Mouse (Mus musculus) C2C12 (cell line): ENCODE results near the gene Tmem115. TPM values are rescaled to one million over a fixed set of nuclear protein-coding genes. Genes with fewer than 3 reads are reported as not detected.

Experiments
- H3K27me3 ChIP-seq: one replicate; pipeline ENCODE4 v1.6.1; 2011; ENCODE audit not compliant: control insufficient read depth, insufficient read depth, insufficient read length
- H3K36me3 ChIP-seq: one replicate; pipeline ENCODE4 v1.6.1; 2011; ENCODE audit not compliant: control insufficient read depth, insufficient read depth
- H3K4me3 ChIP-seq: one replicate; pipeline ENCODE4 v1.5.1; 2011; ENCODE audit warnings: mild to moderate bottlenecking, control low read depth; ENCODE audit not compliant: poor library complexity, insufficient read depth, severe bottlenecking
- H3K79me2 ChIP-seq: one replicate; pipeline ENCODE4 v1.6.1; 2011; ENCODE audit not compliant: control insufficient read depth, insufficient read depth
- H3K79me3 ChIP-seq: one replicate; pipeline ENCODE4 v1.6.1; 2011; ENCODE audit warnings: low read depth, control low read depth
- H3ac ChIP-seq: one replicate; pipeline ENCODE3; 2011; ENCODE audit warnings: low read depth; ENCODE audit not compliant: control insufficient read depth, insufficient read length
- CEBPB ChIP-seq: IDR thresholded peaks from one replicate; pipeline ENCODE4 v1.6.1; 2011; ENCODE audit warnings: low read depth, mild to moderate bottlenecking, control low read depth, moderate library complexity
- CTCF ChIP-seq: IDR thresholded peaks from one replicate; pipeline ENCODE4 v1.5.1; 2011; ENCODE audit not compliant: control insufficient read depth, insufficient read depth, insufficient read length
- FOSL1 ChIP-seq: IDR thresholded peaks from one replicate; pipeline ENCODE4 v1.8.0; 2011; ENCODE audit warnings: mild to moderate bottlenecking, low read length; ENCODE audit not compliant: poor library complexity, insufficient read depth, severe bottlenecking
- MAX ChIP-seq: IDR thresholded peaks from one replicate; pipeline ENCODE4 v1.6.1; 2011; ENCODE audit warnings: mild to moderate bottlenecking, control low read depth
- MYOD1 ChIP-seq: IDR thresholded peaks from one replicate; pipeline ENCODE4 v1.6.1; 2011; ENCODE audit warnings: low read depth; ENCODE audit not compliant: control insufficient read depth, insufficient read length
- MYOG ChIP-seq: IDR thresholded peaks from one replicate; pipeline ENCODE4 v1.6.1; 2011; ENCODE audit not compliant: control insufficient read depth, insufficient read length; ENCODE audit errors: extremely low read depth
- USF1 ChIP-seq: IDR thresholded peaks from one replicate; pipeline ENCODE4 v1.6.1; 2011; ENCODE audit warnings: low read depth, mild to moderate bottlenecking, control low read depth, moderate library complexity
- polyA plus RNA-seq: library from polyadenylated mRNA; unstranded; fragments of >200 nt; fragmentation: generic; extraction: Trizol; gene quantifications from one replicate; pipeline ENCODE4 v1.2.1, GENCODE M21; 2012; ENCODE audit warnings: missing spikeins

Tmem115 gene
- polyA plus RNA-seq, 1 experiment = 33.4 TPM

DNA sequence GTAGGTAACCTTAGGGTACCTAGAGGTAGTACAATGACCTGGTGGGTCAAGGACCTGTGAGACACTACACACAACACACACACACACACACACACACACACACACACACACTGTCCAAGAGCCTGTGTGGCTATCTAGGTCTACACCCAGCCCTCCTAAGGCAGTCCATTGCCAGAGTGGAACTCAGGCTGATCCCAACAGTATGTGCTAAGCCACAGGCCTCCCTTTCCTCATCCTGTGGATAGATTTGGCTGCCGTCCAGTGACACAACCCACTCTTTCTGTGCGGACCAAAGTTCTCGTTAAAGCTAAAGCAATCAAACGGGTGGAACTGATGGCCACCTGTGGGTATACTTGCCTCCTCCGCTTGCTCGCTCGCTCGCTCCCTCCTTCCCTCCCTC, 43.6 kb upstream of the Tmem115 start:
- Histone ChIP-seq H3K4me3 (no peak overlapping the region), H3K79me2 (no peaks in the 10 kb centered on the region), H3K27me3 (peaks cover 24% of the 10 kb centered on the region), H3K36me3 (no peaks in the 10 kb centered on the region), H3K79me3 (no peaks in the 10 kb centered on the region), H3ac (no peak overlapping the region)
- no peak for TF ChIP-seq MAX
- TF ChIP-seq FOSL1 = no peak
- TF ChIP-seq CEBPB = no peak
- TF ChIP-seq MYOD1 = no peak
- no peak for TF ChIP-seq MYOG
- no peak for TF ChIP-seq CTCF
- TF ChIP-seq USF1 = no peak

DNA sequence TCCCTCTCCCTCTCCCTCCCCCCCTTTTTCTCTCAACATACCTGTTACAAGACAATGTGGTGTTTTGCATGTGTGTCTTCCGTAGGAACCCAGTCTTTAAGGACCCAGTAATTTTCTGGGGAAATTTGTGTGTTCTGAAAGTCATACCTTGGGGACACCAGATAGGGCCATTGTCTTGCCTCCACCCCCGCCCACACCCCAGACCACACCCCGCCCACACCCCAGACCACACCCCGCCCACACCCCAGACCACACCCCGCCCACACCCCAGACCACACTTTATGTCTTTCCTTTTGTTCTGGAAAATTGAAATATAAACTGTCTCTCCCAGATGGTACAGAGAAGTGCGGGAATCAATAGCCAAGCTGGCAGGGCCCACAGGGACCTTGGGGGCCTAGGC, 43.1 kb upstream of the Tmem115 start:
- H3K36me3 ChIP-seq = no peaks in the 10 kb centered on the region
- no peaks in the 10 kb centered on the region for H3K79me2 ChIP-seq
- H3ac ChIP-seq = no peak overlapping the region
- H3K4me3 ChIP-seq = no peak overlapping the region
- no peaks in the 10 kb centered on the region for H3K79me3 ChIP-seq
- H3K27me3 ChIP-seq = peaks cover 19% of the 10 kb centered on the region
- no peak for TF ChIP-seq USF1
- no peak for TF ChIP-seq MAX
- TF ChIP-seq FOSL1 = no peak
- TF ChIP-seq CTCF = no peak
- TF ChIP-seq MYOD1 = no peak

DNA sequence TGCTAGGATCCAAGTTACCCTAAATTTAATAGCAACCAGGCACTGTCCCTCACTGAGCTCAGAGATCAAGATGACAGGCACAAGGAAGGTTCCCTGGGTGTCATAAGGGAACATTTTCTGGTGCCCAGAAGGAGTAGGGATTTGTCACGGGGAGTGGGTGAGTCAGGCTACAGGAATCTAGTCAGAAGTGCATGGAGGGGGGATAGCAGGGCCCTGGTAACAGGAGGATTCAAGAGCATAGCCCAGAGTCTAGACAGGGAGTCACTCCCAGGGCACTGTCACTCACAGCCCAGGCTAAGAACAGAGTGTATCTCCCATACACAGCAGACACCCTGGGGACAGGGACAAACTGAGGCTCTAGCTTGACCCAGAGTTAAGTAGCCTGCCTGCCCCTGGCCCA, 40.2 kb upstream of the Tmem115 start:
- TF ChIP-seq MAX = no peak
- Histone ChIP-seq H3ac (no peak overlapping the region), H3K4me3 (no peak overlapping the region), H3K27me3 (peaks cover 23% of the 10 kb centered on the region), H3K79me2 (no peaks in the 10 kb centered on the region), H3K36me3 (no peaks in the 10 kb centered on the region), H3K79me3 (no peaks in the 10 kb centered on the region)

DNA sequence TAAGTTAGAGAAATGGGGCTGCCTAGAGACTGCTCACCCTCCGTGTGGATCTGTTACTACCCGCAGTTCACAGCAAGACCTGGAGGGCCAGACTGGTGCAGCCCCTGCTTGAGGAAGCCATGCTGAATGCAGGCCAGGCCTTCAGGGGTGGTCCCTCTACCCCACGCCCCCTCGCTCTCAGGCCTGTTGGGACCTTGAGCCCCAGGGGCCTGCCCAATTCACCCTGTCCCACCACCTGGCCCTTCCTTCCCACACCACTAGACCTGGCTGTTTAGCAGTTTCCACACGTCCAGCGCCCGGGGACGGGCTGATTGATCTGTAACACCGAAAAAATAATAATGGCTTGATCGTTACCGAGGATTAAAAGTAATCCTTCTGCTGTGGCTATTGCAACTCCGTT, 39.5 kb upstream of the Tmem115 start:
- Histone ChIP-seq H3K4me3 (no peak overlapping the region), H3K79me2 (no peaks in the 10 kb centered on the region), H3K36me3 (no peaks in the 10 kb centered on the region), H3K79me3 (no peaks in the 10 kb centered on the region), H3K27me3 (peaks cover 30% of the 10 kb centered on the region), H3ac (no peak overlapping the region)
- TF ChIP-seq CTCF (no peak), CEBPB (no peak), FOSL1 (no peak), MYOD1 (no peak), MYOG (no peak), MAX (no peak), USF1 (no peak)

DNA sequence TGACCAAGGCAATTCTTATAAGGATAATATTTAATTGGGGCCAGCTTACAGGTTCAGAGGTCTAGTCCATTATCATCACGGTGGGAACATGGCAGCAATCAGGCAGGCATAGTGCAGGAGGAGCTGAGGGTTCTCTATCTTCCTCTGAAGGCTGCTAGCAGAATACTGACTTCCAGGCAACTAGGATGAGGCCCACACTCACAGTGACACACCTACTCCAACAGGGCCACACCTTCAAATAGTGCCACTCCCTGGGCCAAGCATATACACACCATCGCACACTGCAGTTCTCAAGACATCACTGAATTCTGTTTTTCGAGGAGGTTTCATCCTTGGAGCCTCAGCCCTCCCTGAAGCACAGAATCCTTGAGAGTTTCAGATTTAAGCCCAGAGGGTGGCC, 37.4 kb upstream of the Tmem115 start:
- H3K79me3 ChIP-seq = no peaks in the 10 kb centered on the region
- peaks cover 47% of the 10 kb centered on the region for H3K27me3 ChIP-seq
- no peak overlapping the region for H3K4me3 ChIP-seq
- no peaks in the 10 kb centered on the region for H3K79me2 ChIP-seq
- no peaks in the 10 kb centered on the region for H3K36me3 ChIP-seq
- H3ac ChIP-seq = no peak overlapping the region
- TF ChIP-seq CTCF (no peak), FOSL1 (no peak), MAX (no peak), USF1 (no peak), CEBPB (no peak), MYOG (no peak), MYOD1 (no peak)

DNA sequence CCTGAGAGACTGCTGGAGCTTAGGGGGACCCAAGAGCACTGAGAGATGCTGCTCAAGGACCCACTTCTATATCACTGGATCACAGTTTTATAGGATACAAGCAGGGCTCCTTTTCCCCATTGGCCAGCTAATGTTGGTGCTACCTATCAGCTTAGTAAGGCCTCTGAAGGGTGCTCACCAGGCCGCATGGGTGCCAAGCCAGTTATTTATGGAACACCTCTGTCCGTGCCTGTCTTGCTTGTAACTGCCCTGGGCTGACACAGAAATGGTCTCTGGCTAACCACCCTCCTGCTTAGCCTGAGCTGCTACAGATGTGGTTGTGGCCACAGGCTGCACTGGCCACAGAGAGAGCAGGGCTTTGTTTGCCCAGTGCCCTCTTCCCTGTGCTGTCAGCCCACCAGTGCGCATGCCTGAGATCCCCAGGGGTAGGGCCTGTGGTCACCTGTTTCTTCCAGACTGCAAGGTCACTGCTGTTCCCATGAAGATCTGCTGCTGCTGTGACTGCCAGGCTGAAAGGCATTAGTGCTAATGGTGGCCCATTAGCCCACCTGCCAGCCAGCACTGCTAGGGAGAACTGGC, 32.9 kb upstream of the Tmem115 start:
- TF ChIP-seq CEBPB = no peak
- no peak for TF ChIP-seq CTCF
- no peak for TF ChIP-seq MAX
- no peak for TF ChIP-seq FOSL1
- no peak for TF ChIP-seq MYOD1
- TF ChIP-seq USF1 = no peak
- no peak for TF ChIP-seq MYOG
- no peaks in the 10 kb centered on the region for H3K79me2 ChIP-seq

More for the DNA sequence above, 32.9 kb upstream of the Tmem115 start:
- Histone ChIP-seq H3K27me3 (peaks cover 77% of the 10 kb centered on the region), H3K36me3 (no peaks in the 10 kb centered on the region), H3ac (no peak overlapping the region), H3K4me3 (no peak overlapping the region), H3K79me3 (no peaks in the 10 kb centered on the region)
